Mouse (Mus musculus) heart, embryonic 14.5 days (tissue): ENCODE results near the gene Ryr2. TPM values are rescaled to one million over a fixed set of nuclear protein-coding genes. Genes with fewer than 3 reads are reported as not detected.

Source experiments
- ATAC-seq: fragments of 200-750 bp; cut with Nextera tagmentation; 2 replicates; pipeline ENCODE4 v1.8.0; 2017; ENCODE audit warnings: low read depth, moderate TSS enrichment; ENCODE audit not compliant: insufficient number of reproducible peaks, insufficient read depth, low FRiP score
- H3K27ac ChIP-seq, 2 experiments: fragments of 200-500 bp in 1 of 2; fragments of 300-500 bp in 1 of 2; sonication (generic) in 1 of 2; replicated peaks in 1 of 2; 2 replicates each; pipeline ENCODE4 v1.5.1; 2012 to 2014; ENCODE audit warnings: low read depth in 2 of 2, low read length in 2 of 2, control low read depth in 1 of 2, mild to moderate bottlenecking in 1 of 2, mixed read lengths in 1 of 2; ENCODE audit not compliant: control insufficient read depth in 1 of 2, insufficient read depth in 1 of 2
- H3K27me3 ChIP-seq: fragments of 300-500 bp; sonication (generic); 2 replicates; pipeline ENCODE4 v1.6.1; 2014; ENCODE audit warnings: mild to moderate bottlenecking, low read length, control low read depth; ENCODE audit not compliant: control insufficient read depth, insufficient read depth
- H3K36me3 ChIP-seq: fragments of 300-500 bp; sonication (generic); 2 replicates; pipeline ENCODE4 v1.6.1; 2014; ENCODE audit warnings: mild to moderate bottlenecking, control low read depth, low read length, mixed read lengths; ENCODE audit not compliant: control insufficient read depth, insufficient read depth
- H3K4me1 ChIP-seq, 2 experiments: fragments of 200-500 bp in 1 of 2; fragments of 300-500 bp in 1 of 2; sonication (generic) in 1 of 2; 2 replicates each; pipeline ENCODE4 v1.6.1; 2012 to 2014; ENCODE audit warnings: low read length in 2 of 2, control low read depth in 1 of 2, mixed read lengths in 1 of 2; ENCODE audit not compliant: control insufficient read depth in 2 of 2, insufficient read depth in 2 of 2
- H3K4me2 ChIP-seq: fragments of 300-500 bp; sonication (generic); 2 replicates; pipeline ENCODE4 v1.6.1; 2014; ENCODE audit warnings: mild to moderate bottlenecking, low read length
- H3K4me3 ChIP-seq, 2 experiments: fragments of 200-500 bp in 1 of 2; fragments of 300-500 bp in 1 of 2; sonication (generic) in 1 of 2; 2 replicates each; pipeline ENCODE4 v1.5.1; 2012 to 2014; ENCODE audit warnings: low read length in 2 of 2, mild to moderate bottlenecking in 2 of 2, control low read depth in 1 of 2, low read depth in 1 of 2, moderate library complexity in 1 of 2; ENCODE audit not compliant: control insufficient read depth in 1 of 2, insufficient read depth in 1 of 2
- H3K9ac ChIP-seq: fragments of 300-500 bp; sonication (generic); 2 replicates; pipeline ENCODE4 v1.6.1; 2014; ENCODE audit warnings: mild to moderate bottlenecking, low read length
- H3K9me3 ChIP-seq: fragments of 300-500 bp; sonication (generic); 2 replicates; pipeline ENCODE4 v1.6.1; 2016; ENCODE audit warnings: low read length, control low read depth; ENCODE audit not compliant: control insufficient read depth
- WGBS: fragments of 180-500 bp; shearing (Covaris S2); extraction: QIAGEN DNeasy Blood & Tissue Kit; methylation state at CpG from one replicate; pipeline ENCODE4 v1.1.7; 2014; 5-methylcytosine and 5-hydroxymethylcytosine counted together
- polyA plus RNA-seq: library from polyadenylated mRNA; unstranded; fragments of >200 nt; fragmentation: Nextera tagmentation; extraction: Ambion mirVana; gene quantifications from 2 replicates; pipeline ENCODE4 v1.2.1, GENCODE M21; 2014

Ryr2 gene
- polyA plus RNA-seq, 1 experiment from 2014 or later, result 69.1 TPM

- ATAC-seq, result no peak
- 29% methylated on average over 7 of the region's 7 CpGs for WGBS
These were observed 560.9 kb downstream of the Ryr2 start for GRCm38 (mm10) chr13:11545841-11546240.

GRCm38 (mm10) chr13:11542546-11542945 is 564.2 kb downstream of the Ryr2 start:
- Histone ChIP-seq H3K27ac (no peak overlapping the region), H3K4me1 (no peaks in the 10 kb centered on the region), H3K4me3 (no peak overlapping the region), H3K27me3 (no peaks in the 10 kb centered on the region), H3K9ac (no peak overlapping the region), H3K9me3 (no peaks in the 10 kb centered on the region), H3K4me2 (no peak overlapping the region), H3K36me3 (no peaks in the 10 kb centered on the region)
- no peak for ATAC-seq
- WGBS, result 78% methylated on average over 3 of the region's 3 CpGs

More at GRCm38 (mm10) chr13:11545841-11546240, 560.9 kb downstream of the Ryr2 start:
- H3K27me3 ChIP-seq, result no peaks in the 10 kb centered on the region
- no peak overlapping the region for H3K27ac ChIP-seq
- no peaks in the 10 kb centered on the region for H3K9me3 ChIP-seq
- no peak overlapping the region for H3K4me3 ChIP-seq
- no peak overlapping the region for H3K9ac ChIP-seq
- peaks cover 4 to 5% of the 10 kb centered on the region in 2 experiments; a peak in 2 of 4 replicates for H3K4me1 ChIP-seq
- H3K36me3 ChIP-seq, result no peaks in the 10 kb centered on the region
- H3K4me2 ChIP-seq, result no peak overlapping the region

GRCm38 (mm10) chr13:11536851-11537250 is 569.9 kb downstream of the Ryr2 start:
- H3K36me3 ChIP-seq, result no peaks in the 10 kb centered on the region

GRCm38 (mm10) chr13:11535874-11536273 is 570.9 kb downstream of the Ryr2 start:
- Histone ChIP-seq H3K4me1 (no peaks in the 10 kb centered on the region), H3K36me3 (no peaks in the 10 kb centered on the region), H3K9me3 (no peaks in the 10 kb centered on the region), H3K4me2 (no peak overlapping the region), H3K9ac (no peak overlapping the region), H3K4me3 (no peak overlapping the region), H3K27ac (no peak overlapping the region), H3K27me3 (no peaks in the 10 kb centered on the region)
- WGBS, result 79% methylated on average over 3 of the region's 3 CpGs
- ATAC-seq, result no peak

More at GRCm38 (mm10) chr13:11536851-11537250, 569.9 kb downstream of the Ryr2 start:
- no peaks in the 10 kb centered on the region for H3K4me1 ChIP-seq
- no peak for ATAC-seq
- no peak overlapping the region for H3K9ac ChIP-seq
- H3K27me3 ChIP-seq, result no peaks in the 10 kb centered on the region
- WGBS, result 67% methylated on average over 1 of the region's 1 CpGs
- no peaks in the 10 kb centered on the region for H3K9me3 ChIP-seq
- H3K27ac ChIP-seq, result no peak overlapping the region
- H3K4me2 ChIP-seq, result no peak overlapping the region
- no peak overlapping the region for H3K4me3 ChIP-seq

GRCm38 (mm10) chr13:11533265-11533664 is 573.5 kb downstream of the Ryr2 start:
- H3K9ac ChIP-seq, result no peak overlapping the region
- H3K4me1 ChIP-seq, result no peaks in the 10 kb centered on the region
- no peak overlapping the region for H3K4me2 ChIP-seq
- no peak overlapping the region for H3K4me3 ChIP-seq
- H3K27me3 ChIP-seq, result no peaks in the 10 kb centered on the region
- H3K9me3 ChIP-seq, result no peaks in the 10 kb centered on the region
- ATAC-seq, result no peak
- no peaks in the 10 kb centered on the region for H3K36me3 ChIP-seq
- 41% methylated on average over 2 of the region's 2 CpGs for WGBS
- H3K27ac ChIP-seq, result no peak overlapping the region

- H3K4me2 ChIP-seq, result no peak overlapping the region
- H3K9me3 ChIP-seq, result no peaks in the 10 kb centered on the region
- H3K27ac ChIP-seq, result no peak overlapping the region
- WGBS, result 69% methylated on average over 7 of the region's 7 CpGs
- H3K4me1 ChIP-seq, result no peaks in the 10 kb centered on the region
- H3K4me3 ChIP-seq, result no peak overlapping the region
- H3K9ac ChIP-seq, result no peak overlapping the region
- no peaks in the 10 kb centered on the region for H3K27me3 ChIP-seq
- no peaks in the 10 kb centered on the region for H3K36me3 ChIP-seq
- no peak for ATAC-seq
These were observed 574.5 kb downstream of the Ryr2 start for GRCm38 (mm10) chr13:11532014-11532890.

- Histone ChIP-seq H3K4me2 (no peak overlapping the region), H3K27ac (no peak overlapping the region), H3K9me3 (no peaks in the 10 kb centered on the region), H3K27me3 (no peaks in the 10 kb centered on the region), H3K4me3 (no peak overlapping the region), H3K4me1 (no peaks in the 10 kb centered on the region), H3K36me3 (no peaks in the 10 kb centered on the region), H3K9ac (no peak overlapping the region)
- WGBS, result 80% methylated on average over 4 of the region's 4 CpGs
- no peak for ATAC-seq
These were observed 583.1 kb downstream of the Ryr2 start for GRCm38 (mm10) chr13:11523612-11524011.
